Mouse (Mus musculus): ENCODE data around the gene Atp8b2. TPM values are rescaled to one million over a fixed set of nuclear protein-coding genes. Genes with fewer than 3 reads are reported as not detected.

Gene Atp8b2
- polyA plus RNA-seq, 1 experiment from 2014 or later, result 20.0 TPM

DNA sequence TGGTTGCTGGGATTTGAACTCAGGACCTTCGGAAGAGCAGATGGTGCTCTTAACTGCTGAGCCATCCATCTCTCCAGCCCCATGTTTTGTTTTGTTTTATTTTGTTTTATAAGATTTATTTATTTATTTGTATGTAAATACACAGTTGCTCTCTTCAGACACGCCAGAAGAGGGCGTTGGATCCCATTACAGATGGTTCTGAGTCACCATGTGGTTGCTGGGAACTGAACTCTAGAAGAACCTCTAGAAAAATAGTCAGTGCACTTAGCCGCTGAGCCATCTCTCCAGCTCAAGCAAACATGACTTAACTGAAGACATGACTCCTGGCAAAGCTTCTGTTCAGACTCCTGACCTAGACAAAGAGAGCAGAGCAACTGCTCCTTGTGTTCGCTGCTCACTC, 19.1 kb upstream of the Atp8b2 start:
- Histone ChIP-seq H3K4me1 (replicated peaks) (no peaks in the 10 kb centered on the region), H3K27ac (ENCODE audit: poor library complexity, severe bottlenecking) (no peak overlapping the region), H3K36me3 (no peaks in the 10 kb centered on the region), H3K4me3 (no peak overlapping the region), H3K4me2 (no peak overlapping the region), H3K27me3 (replicated peaks) (no peaks in the 10 kb centered on the region), H3K9ac (no peak overlapping the region), H3K9me3 (replicated peaks) (no peaks in the 10 kb centered on the region)
- 64% methylated on average over 5 of the region's 5 CpGs for WGBS
- no peak for ATAC-seq (ENCODE audit: insufficient number of reproducible peaks, low FRiP score)

- Histone ChIP-seq H3K27me3 (replicated peaks) (no peaks in the 10 kb centered on the region), H3K36me3 (no peaks in the 10 kb centered on the region), H3K4me1 (replicated peaks) (no peaks in the 10 kb centered on the region), H3K4me3 (no peak overlapping the region), H3K4me2 (no peak overlapping the region), H3K9ac (no peak overlapping the region), H3K27ac (ENCODE audit: poor library complexity, severe bottlenecking) (no peak overlapping the region), H3K9me3 (replicated peaks) (no peaks in the 10 kb centered on the region)
- ATAC-seq (ENCODE audit: insufficient number of reproducible peaks, low FRiP score), result no peak
These were observed 13.6 kb upstream of the Atp8b2 start for GRCm38 (mm10) chr3:89976859-89977258.

GRCm38 (mm10) chr3:89968509-89968908, 5.2 kb upstream of the Atp8b2 start:
- H3K9me3 ChIP-seq (replicated peaks), result no peaks in the 10 kb centered on the region
- ATAC-seq (ENCODE audit: insufficient number of reproducible peaks, low FRiP score), result no peak
- WGBS, result 49% methylated on average over 7 of the region's 7 CpGs
- no peak overlapping the region for H3K4me2 ChIP-seq
- H3K27me3 ChIP-seq (replicated peaks), result no peaks in the 10 kb centered on the region
- H3K27ac ChIP-seq (ENCODE audit: poor library complexity, severe bottlenecking), result no peak overlapping the region
- peaks cover 17% of the 10 kb centered on the region for H3K4me1 ChIP-seq (replicated peaks)
- no peak overlapping the region for H3K4me3 ChIP-seq
- H3K9ac ChIP-seq, result no peak overlapping the region
- no peaks in the 10 kb centered on the region for H3K36me3 ChIP-seq

GRCm38 (mm10) chr3:89966946-89967345, 3.6 kb upstream of the Atp8b2 start:
- H3K27ac ChIP-seq (ENCODE audit: poor library complexity, severe bottlenecking), result no peak overlapping the region
- no peak for ATAC-seq (ENCODE audit: insufficient number of reproducible peaks, low FRiP score)
- H3K9me3 ChIP-seq (replicated peaks), result no peaks in the 10 kb centered on the region
- H3K4me3 ChIP-seq, result no peak overlapping the region
- H3K9ac ChIP-seq, result no peak overlapping the region
- no peaks in the 10 kb centered on the region for H3K27me3 ChIP-seq (replicated peaks)
- H3K4me1 ChIP-seq (replicated peaks), result peaks cover 20% of the 10 kb centered on the region
- no peaks in the 10 kb centered on the region for H3K36me3 ChIP-seq
- 70% methylated on average over 4 of the region's 4 CpGs for WGBS
- no peak overlapping the region for H3K4me2 ChIP-seq

DNA sequence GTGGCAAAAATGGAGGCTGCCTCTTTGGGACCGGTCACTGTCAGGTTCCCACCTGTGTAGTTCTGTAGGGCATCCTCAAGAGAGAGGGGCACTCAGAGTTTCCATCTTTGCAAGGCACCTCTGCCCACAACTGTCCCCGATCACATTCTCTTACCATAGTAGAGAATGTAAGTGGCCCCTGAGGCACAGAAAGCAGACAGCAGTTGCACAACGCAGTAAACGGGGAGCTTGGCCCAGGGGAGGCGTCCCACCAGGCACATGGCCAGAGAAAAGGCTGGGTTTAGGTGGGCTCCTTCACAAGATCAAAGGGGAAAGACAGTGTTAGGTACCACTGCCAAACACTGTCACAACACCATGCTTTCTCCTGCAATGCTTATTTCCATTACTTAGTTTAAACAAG, 2.7 kb upstream of the Atp8b2 start:
- ATAC-seq (ENCODE audit: insufficient number of reproducible peaks, low FRiP score), result no peak

DNA sequence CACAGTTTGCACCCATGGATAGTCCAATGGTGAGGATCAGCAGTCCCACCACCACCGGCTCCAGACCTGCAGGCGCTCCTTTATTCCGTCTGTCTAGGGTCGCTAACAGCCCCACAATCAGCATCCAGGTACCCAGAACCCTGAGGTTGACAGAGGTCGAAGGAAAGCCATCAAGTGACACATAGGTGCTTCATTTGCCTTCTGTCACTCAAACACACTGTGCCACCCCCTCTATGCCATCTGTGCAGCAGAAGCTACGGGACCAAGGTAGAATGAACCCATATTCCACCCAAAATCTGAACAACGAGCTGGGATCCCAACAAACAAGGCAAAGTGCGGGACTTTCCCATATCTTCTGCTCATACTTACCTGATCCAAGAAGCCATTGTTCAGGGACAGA, 2.2 kb upstream of the Atp8b2 start:
- H3K27ac ChIP-seq (ENCODE audit: poor library complexity, severe bottlenecking), result no peak overlapping the region
- ATAC-seq (ENCODE audit: insufficient number of reproducible peaks, low FRiP score), result no peak
- no peaks in the 10 kb centered on the region for H3K9me3 ChIP-seq (replicated peaks)
- peaks cover 34% of the 10 kb centered on the region for H3K4me1 ChIP-seq (replicated peaks)
- H3K4me2 ChIP-seq, result no peak overlapping the region
- no peaks in the 10 kb centered on the region for H3K27me3 ChIP-seq (replicated peaks)
- no peak overlapping the region for H3K9ac ChIP-seq
- 94% methylated on average over 8 of the region's 8 CpGs for WGBS
- H3K36me3 ChIP-seq, result no peaks in the 10 kb centered on the region
- no peak overlapping the region for H3K4me3 ChIP-seq

More for the DNA sequence above, 2.7 kb upstream of the Atp8b2 start:
- peaks cover 29% of the 10 kb centered on the region for H3K4me1 ChIP-seq (replicated peaks)
- no peak overlapping the region for H3K4me3 ChIP-seq
- no peak overlapping the region for H3K27ac ChIP-seq (ENCODE audit: poor library complexity, severe bottlenecking)
- no peak overlapping the region for H3K4me2 ChIP-seq
- no peaks in the 10 kb centered on the region for H3K27me3 ChIP-seq (replicated peaks)
- no peak overlapping the region for H3K9ac ChIP-seq
- no peaks in the 10 kb centered on the region for H3K36me3 ChIP-seq
- WGBS, result 93% methylated on average over 5 of the region's 5 CpGs
- no peaks in the 10 kb centered on the region for H3K9me3 ChIP-seq (replicated peaks)

- peak overlapping the region; percentile 93 for H3K4me3 ChIP-seq
- H3K9me3 ChIP-seq (replicated peaks), result no peaks in the 10 kb centered on the region
- H3K4me1 ChIP-seq (replicated peaks), result peaks cover 47% of the 10 kb centered on the region
- peaks cover 6% of the 10 kb centered on the region; the same call in 1 of the 2 replicates for H3K36me3 ChIP-seq
- peak overlapping the region; percentile 98 for H3K4me2 ChIP-seq
- 25% methylated on average over 22 of the region's 22 CpGs for WGBS
- peak overlapping the region; percentile 100 for H3K27ac ChIP-seq (ENCODE audit: poor library complexity, severe bottlenecking)
- no peaks in the 10 kb centered on the region for H3K27me3 ChIP-seq (replicated peaks)
- H3K9ac ChIP-seq, result peak overlapping the region; percentile 99
- no peak for ATAC-seq (ENCODE audit: insufficient number of reproducible peaks, low FRiP score)
These were observed 825 bp upstream of the Atp8b2 start for GRCm38 (mm10) chr3:89963926-89964739.

GRCm38 (mm10) chr3:89962751-89963220, 522 bp downstream of the Atp8b2 start:
- Histone ChIP-seq H3K27ac (ENCODE audit: poor library complexity, severe bottlenecking) (peak overlapping the region; percentile 100), H3K9me3 (replicated peaks) (no peaks in the 10 kb centered on the region), H3K36me3 (peaks cover 19% of the 10 kb centered on the region), H3K9ac (peak overlapping the region; percentile 99), H3K4me3 (peak overlapping the region; percentile 93), H3K4me1 (replicated peaks) (peaks cover 46% of the 10 kb centered on the region), H3K4me2 (peak overlapping the region; percentile 98), H3K27me3 (replicated peaks) (no peaks in the 10 kb centered on the region)
- ATAC-seq (ENCODE audit: insufficient number of reproducible peaks, low FRiP score), result peak; percentile 0
- under 1% methylated on average over 30 of the region's 30 CpGs for WGBS

DNA sequence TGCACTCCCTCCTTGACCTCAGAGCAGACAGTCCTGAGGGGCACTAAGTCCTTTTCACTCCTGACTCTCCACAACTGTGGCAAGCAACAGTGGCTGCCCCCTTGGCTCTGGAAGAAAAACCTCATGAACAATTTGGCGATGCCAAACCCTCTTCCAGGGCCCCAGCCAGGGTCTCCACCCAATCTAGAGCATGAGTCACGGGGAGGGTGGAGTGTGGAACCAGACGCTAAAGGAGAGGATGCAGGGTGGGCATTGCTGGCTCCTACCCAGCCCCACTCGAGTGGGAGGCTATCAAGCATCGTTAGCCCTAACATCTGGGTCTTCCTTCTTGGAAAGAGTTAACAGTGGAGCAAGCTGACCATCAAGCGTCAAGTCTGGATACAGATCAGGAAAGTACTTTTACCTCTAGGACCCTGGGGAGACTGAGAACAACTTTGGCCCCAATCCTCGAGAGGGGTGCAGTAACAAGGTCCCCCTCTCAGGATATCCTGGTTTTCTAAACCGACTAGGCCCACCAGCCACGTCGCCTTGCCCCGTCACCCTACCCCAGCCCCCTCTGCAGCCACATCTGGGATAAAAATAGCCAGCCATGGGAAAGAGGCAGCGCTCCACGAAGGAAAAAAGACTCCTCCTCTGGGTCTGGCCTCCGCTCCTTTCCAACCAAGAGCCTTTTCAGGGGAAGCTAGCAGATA, 1.1 kb downstream of the Atp8b2 start:
- H3K9ac ChIP-seq, result peak overlapping the region; percentile 99
- no peaks in the 10 kb centered on the region for H3K9me3 ChIP-seq (replicated peaks)
- peak overlapping the region; percentile 100 for H3K27ac ChIP-seq (ENCODE audit: poor library complexity, severe bottlenecking)
- no peak for ATAC-seq (ENCODE audit: insufficient number of reproducible peaks, low FRiP score)
- H3K4me2 ChIP-seq, result peak overlapping the region; percentile 98
- peaks cover 25% of the 10 kb centered on the region for H3K36me3 ChIP-seq
- under 1% methylated on average over 14 of the region's 14 CpGs for WGBS
- no peaks in the 10 kb centered on the region for H3K27me3 ChIP-seq (replicated peaks)
- H3K4me3 ChIP-seq, result peak overlapping the region; percentile 93
- H3K4me1 ChIP-seq (replicated peaks), result peaks cover 46% of the 10 kb centered on the region

GRCm38 (mm10) chr3:89961436-89961835, 1.9 kb downstream of the Atp8b2 start:
- Histone ChIP-seq H3K9me3 (replicated peaks) (no peaks in the 10 kb centered on the region), H3K4me3 (peak overlapping the region; percentile 93), H3K27me3 (replicated peaks) (no peaks in the 10 kb centered on the region), H3K9ac (peak overlapping the region; percentile 99), H3K4me2 (peak overlapping the region; percentile 98), H3K27ac (ENCODE audit: poor library complexity, severe bottlenecking) (peak overlapping the region; percentile 100), H3K36me3 (peaks cover 32% of the 10 kb centered on the region), H3K4me1 (replicated peaks) (peaks cover 46% of the 10 kb centered on the region)
- ATAC-seq (ENCODE audit: insufficient number of reproducible peaks, low FRiP score), result no peak
- 28% methylated on average over 4 of the region's 4 CpGs for WGBS

DNA sequence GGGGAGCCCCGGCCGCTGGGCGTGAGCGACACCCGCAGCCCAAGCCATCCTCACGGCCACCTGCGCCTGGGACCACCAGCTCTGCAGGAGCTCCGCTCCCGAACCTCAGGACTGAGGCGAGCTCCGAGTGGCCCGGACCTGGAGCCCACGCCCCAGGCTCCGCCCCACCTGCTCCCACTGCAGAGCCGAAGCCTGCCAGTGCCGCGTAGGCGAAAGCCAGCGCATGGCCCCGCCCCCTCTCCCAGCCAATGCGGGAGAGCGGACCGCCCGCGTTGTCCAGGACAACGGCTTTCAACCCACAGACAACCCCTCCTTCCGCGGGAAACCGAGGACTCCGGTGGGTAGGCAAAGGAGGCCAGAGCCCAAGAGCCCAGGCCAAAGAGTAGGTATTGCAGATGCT, 2.8 kb downstream of the Atp8b2 start:
- no peaks in the 10 kb centered on the region for H3K9me3 ChIP-seq (replicated peaks)
- peaks cover 42% of the 10 kb centered on the region for H3K36me3 ChIP-seq
- H3K27me3 ChIP-seq (replicated peaks), result no peaks in the 10 kb centered on the region
- H3K27ac ChIP-seq (ENCODE audit: poor library complexity, severe bottlenecking), result peak overlapping the region; percentile 13; the same call in 1 of the 2 replicates
- peaks cover 46% of the 10 kb centered on the region for H3K4me1 ChIP-seq (replicated peaks)
- H3K4me2 ChIP-seq, result peak overlapping the region; percentile 98
- ATAC-seq (ENCODE audit: insufficient number of reproducible peaks, low FRiP score), result peak; percentile 89
- WGBS, result 0% methylated on average over 30 of the region's 30 CpGs
- peak overlapping the region; percentile 99 for H3K9ac ChIP-seq
- peak overlapping the region; percentile 93 for H3K4me3 ChIP-seq

Data from heart, embryonic 12.5 days (tissue).